Mouse (Mus musculus) inflammation-experienced regulatory T-cells, adult 16 weeks (primary cell): ENCODE results near the gene Olfr262. TPM values are rescaled to one million over a fixed set of nuclear protein-coding genes. Genes with fewer than 3 reads are reported as not detected.

Source experiments
- polyA plus RNA-seq: library from polyadenylated mRNA; unstranded; fragments of 100-300 nt; shearing (Covaris generic); gene quantifications from one replicate; pipeline ENCODE4 v1.2.1, GENCODE M21; 2017

Olfr262 gene
- not detected for polyA plus RNA-seq

DNA sequence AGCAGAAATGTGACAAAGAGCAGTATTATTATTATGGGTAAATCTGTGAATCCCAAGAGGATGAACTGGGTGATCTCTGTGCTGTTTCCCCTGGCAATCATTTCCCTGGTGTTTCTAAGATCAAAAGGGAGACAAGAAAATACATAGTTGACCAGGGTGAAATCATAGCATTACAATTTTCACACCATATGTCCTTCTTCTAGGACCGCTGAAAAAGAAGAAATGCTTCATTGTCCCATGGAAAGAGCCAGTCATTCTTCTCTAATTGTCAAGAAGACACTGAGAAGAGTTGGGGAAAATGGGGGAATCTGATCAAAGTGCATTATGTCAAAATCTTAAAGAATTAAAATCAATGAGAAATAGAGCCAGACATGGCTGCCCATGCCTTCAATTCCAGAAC is at the start of gene Olfr262:
Gene Olfr262, minus strand, starts transcription at position 101 of the 400 bp plus-strand sequence.

DNA sequence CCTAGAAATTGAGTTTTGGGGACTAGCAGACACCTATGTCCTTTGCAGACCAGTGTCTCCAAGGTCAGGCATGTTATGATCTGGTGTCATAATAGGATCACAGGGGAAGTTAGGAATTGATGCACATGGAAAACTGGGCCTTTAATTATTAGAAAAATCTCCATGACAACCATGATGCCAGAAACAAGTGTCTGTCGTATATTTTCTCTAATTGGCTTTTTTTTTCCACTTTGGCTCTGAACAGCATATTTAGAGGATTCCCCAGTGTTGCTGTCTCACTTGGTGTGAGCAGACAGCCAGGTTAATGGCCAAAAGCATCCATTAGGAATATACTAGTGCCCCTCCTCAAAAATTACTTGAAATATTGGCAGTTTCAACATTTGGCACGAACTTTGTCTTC is 38.1 kb upstream of the Olfr262 start, which contains the start of gene Olfr1434:
Gene Olfr1434, plus strand, starts transcription at position 301 of the 400 bp plus-strand sequence.

DNA sequence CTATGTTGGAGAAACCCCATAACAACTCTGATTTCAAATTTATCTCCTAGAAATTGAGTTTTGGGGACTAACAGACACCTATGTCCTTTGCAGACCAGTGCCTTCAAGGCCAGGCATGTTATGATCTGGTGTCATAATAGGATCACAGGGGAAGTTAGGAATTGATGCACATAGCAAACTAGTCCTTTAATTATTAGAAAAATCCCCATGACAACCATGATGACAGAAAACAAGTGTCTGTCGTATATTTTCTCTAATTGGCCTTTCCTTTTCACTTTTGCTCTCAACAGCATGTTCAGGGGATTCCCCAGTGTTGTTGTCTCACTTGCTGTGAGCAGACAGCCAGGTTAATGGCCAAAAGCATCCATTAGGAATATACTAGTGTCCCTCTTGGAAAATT is 19.3 kb upstream of the Olfr262 start, which contains the start of gene Olfr235:
Gene Olfr235, plus strand, starts transcription at position 301 of the 400 bp plus-strand sequence.

DNA sequence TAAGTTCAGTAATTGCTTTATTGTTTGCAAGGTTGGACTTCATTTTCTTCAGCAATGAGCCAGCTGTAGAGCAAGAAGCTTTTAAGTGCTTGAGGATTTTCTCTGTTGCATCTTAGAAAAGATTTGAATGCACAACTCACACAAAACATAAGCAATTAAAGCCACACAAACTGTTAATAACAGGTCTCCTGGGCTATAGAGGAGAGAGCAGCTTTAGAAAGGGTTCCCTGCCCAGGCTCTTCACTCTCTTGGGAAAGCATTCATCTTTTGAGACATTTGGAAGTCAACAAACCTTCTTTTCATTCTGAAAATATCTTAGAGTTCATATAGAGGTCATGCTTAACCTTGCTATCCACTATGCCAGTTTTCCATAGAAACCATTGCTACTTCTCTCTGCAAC is 9.0 kb downstream of the Olfr262 start, which contains the start of gene Olfr1432:
Gene Olfr1432, minus strand, starts transcription at position 101 of the 400 bp plus-strand sequence.

DNA sequence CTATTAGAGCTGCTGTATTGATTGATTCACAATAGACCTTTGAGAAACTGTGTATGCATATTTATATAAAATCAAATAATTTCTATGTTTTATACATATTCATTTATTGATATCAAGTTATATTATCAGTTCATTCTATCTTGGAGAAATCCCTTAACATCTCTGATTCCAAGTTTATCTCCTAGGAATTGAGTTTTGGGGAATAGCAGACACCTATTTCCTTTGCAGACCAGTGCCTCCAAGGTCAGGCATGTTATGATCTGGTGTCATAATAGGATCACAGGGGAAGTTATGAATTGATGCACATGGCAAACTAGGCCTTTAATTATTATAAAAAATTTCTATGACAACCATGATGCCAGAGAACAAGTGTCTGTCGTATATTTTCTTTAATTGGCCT is 41.1 kb downstream of the Olfr262 start, which contains the start of gene Olfr1431:
Gene Olfr1431, plus strand, starts transcription at position 301 of the 400 bp plus-strand sequence.

Other genes starting within 250 kb of the Olfr262 start
- not detected for gene Olfr1423, start 200.3 kb downstream of the Olfr262 start, polyA plus RNA-seq
- gene Olfr1424, start 179.0 kb downstream of the Olfr262 start, polyA plus RNA-seq = not detected
- gene Olfr1425, start 163.9 kb downstream of the Olfr262 start, polyA plus RNA-seq = not detected
- gene Olfr1426, start 149.6 kb downstream of the Olfr262 start, polyA plus RNA-seq = not detected
- not detected for gene Olfr1427, start 138.3 kb downstream of the Olfr262 start, polyA plus RNA-seq
- gene Olfr1428, start 125.8 kb downstream of the Olfr262 start, polyA plus RNA-seq = not detected
- gene Olfr76, start 118.5 kb downstream of the Olfr262 start, polyA plus RNA-seq = not detected
- gene Olfr1555-ps1, start 71.5 kb downstream of the Olfr262 start, polyA plus RNA-seq = 0.10 TPM
- not detected for gene Olfr1431, start 41.0 kb downstream of the Olfr262 start, polyA plus RNA-seq
- not detected for gene Olfr1432, start 9.1 kb downstream of the Olfr262 start, polyA plus RNA-seq
- gene Olfr235, start 19.4 kb upstream of the Olfr262 start, polyA plus RNA-seq = not detected
- gene Olfr1434, start 38.2 kb upstream of the Olfr262 start, polyA plus RNA-seq = not detected
- gene Olfr1436, start 57.5 kb upstream of the Olfr262 start, polyA plus RNA-seq = not detected
- not detected for gene Olfr1437, start 83.4 kb upstream of the Olfr262 start, polyA plus RNA-seq
- not detected for gene Olfr1438-ps1, start 94.3 kb upstream of the Olfr262 start, polyA plus RNA-seq
- gene Olfr1440, start 145.6 kb upstream of the Olfr262 start, polyA plus RNA-seq = not detected
- gene Olfr1441, start 175.8 kb upstream of the Olfr262 start, polyA plus RNA-seq = not detected
- gene Pfpl, start 186.2 kb upstream of the Olfr262 start, polyA plus RNA-seq = not detected
- gene Mpeg1, start 219.1 kb upstream of the Olfr262 start, polyA plus RNA-seq = 0.96 TPM